Mouse (Mus musculus) 3T3-L1 (cell line): ENCODE data around the gene Ppme1.
A peak's percentile ranks its signal among the peaks of the same experiment; 100 is the strongest.

Source experiments
- DNase-seq: peaks from one replicate; pipeline ENCODE4 v3.0.0-alpha.2; 2015; ENCODE audit warnings: low read depth, low spot score

The Ppme1 gene

DNA sequence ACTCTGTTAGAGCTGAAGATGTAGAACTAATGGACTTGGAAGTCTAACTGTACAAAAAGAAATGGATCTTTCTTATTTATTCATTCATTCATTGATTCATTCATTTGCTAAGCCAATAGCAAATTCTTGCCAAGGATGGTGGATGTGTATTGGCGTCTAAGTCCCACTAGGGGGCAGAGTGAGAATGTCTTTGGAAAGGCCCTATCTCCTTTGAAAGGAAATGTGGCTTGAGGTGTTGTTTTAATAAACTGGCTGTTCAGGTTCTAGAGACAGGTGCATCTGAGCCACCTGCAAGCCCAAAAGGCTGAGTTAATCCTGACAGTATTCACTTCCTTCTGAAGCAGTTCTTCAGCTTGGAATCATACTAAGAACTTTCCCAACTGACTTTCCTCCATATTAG lies 92.3 kb downstream of the Ppme1 start:
- DNase-seq = peak; percentile 74
